Mouse (Mus musculus): Measurements from ENCODE around the gene Acnat1. TPM values are rescaled to one million over a fixed set of nuclear protein-coding genes. Genes with fewer than 3 reads are reported as not detected.
"Not testable (repeated sequence)": the region's sequence is repeated elsewhere in the genome, so short reads cannot be mapped to it uniquely, and the experiment has no call there.

Acnat1 gene
- not detected for total RNA-seq (2021)

GRCm38 (mm10) chr4:49473435-49474100 is at the start of gene Acnat1:
Acnat1 (minus strand) TSS chr4:49473912.
- intact Hi-C loops (cut with DNase I), result no loop called here
- DNase-seq (ENCODE audit: low spot score in 2 of 2), result no peak

- DNase-seq (ENCODE audit: low spot score in 2 of 2), result peak; percentile 89
- intact Hi-C loops (cut with DNase I), result no loop called here
Measured at GRCm38 (mm10) chr4:49522576-49522975, 48.9 kb upstream of the Acnat1 start.

GRCm38 (mm10) chr4:49521346-49521745 is 47.6 kb upstream of the Acnat1 start:
- no peak for DNase-seq (ENCODE audit: low spot score in 2 of 2)
- intact Hi-C loops (cut with DNase I), result loop anchor here (2.0 kb wide), 1 partner anchor 109 kb away; no protein-coding TSS in a partner anchor

DNA sequence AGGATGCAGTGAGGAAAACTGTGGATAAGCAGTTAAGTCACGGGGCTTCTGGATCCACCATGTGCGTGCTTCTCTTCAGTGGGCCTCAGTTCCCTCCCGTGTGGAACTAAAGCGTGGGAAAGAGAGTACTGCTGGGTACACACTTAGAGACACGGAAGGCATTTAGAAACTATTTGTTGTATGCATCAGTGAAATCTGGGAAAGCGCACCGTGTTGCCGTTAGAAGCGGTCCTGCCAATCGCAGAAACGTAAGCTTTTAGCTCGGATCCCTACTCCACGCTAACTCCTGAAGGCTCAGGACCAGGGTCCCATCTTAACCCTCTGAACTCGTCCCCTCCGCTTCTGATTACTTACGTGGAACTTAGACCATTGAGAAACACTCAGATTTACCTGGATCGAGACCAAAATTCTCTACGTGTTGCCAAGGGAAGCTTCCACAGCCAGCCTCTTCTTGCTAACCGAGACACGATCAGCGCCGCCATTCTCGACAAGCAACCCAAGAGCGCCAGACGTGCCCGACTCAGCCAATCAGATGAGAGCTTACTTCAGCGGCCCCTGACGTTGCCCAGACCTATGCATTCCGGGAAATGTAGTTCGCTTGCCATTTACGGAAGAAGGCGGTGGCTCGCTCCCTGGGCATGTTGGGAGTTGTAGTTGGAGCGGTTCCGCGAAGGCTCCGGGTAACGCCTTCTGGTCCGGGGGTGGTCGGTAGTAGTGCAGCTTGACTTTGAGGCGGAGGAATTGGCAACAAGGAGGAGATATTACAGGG is 47.0 kb upstream of the Acnat1 start, which contains the start of the genes Mrpl50 and Zfp189:
Gene Mrpl50 (minus strand): TSS at position 522 of the 769 bp plus-strand sequence.
Gene Zfp189 (plus strand): TSS at position 605 of the 769 bp plus-strand sequence.
- DNase-seq (ENCODE audit: low spot score in 2 of 2), result peak; percentile 95 to 96
- intact Hi-C loops (cut with DNase I), result loop anchor here (2.0 kb wide), 1 partner anchor 110 kb away; no protein-coding TSS in a partner anchor

GRCm38 (mm10) chr4:49519476-49519875 is 45.8 kb upstream of the Acnat1 start:
- DNase-seq (ENCODE audit: low spot score in 2 of 2), result no peak
- intact Hi-C loops (cut with DNase I), result no loop called here

- intact Hi-C loops (cut with DNase I), result no loop called here
- no peak for DNase-seq (ENCODE audit: low spot score in 2 of 2)
Measured at GRCm38 (mm10) chr4:49514441-49514840, 40.7 kb upstream of the Acnat1 start.

DNA sequence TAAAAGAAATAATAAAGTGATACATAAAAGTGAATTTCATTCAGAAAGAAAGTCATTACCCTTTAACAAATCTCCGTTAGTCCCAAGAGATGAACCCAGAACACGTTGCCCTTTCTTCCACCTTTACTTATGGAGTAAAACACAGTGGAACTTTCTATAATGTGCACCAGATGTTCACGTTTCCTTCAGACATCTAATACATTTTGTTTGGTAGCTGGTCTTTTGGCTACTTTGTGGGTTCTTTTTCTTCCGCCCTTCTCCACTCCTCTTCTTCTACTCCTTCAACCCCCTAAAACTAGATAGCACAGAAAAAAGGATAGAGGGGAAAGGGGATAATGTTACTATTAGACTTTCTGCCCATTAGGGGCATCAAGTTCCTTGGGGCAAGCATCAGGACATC is 38.9 kb upstream of the Acnat1 start:
- no peak for DNase-seq (ENCODE audit: low spot score in 2 of 2)
- intact Hi-C loops (cut with DNase I), result no loop called here

GRCm38 (mm10) chr4:49510236-49510835 is 36.6 kb upstream of the Acnat1 start:
- intact Hi-C loops (cut with DNase I); DNase-seq (ENCODE audit: low spot score in 2 of 2): not testable (repeated sequence)

DNA sequence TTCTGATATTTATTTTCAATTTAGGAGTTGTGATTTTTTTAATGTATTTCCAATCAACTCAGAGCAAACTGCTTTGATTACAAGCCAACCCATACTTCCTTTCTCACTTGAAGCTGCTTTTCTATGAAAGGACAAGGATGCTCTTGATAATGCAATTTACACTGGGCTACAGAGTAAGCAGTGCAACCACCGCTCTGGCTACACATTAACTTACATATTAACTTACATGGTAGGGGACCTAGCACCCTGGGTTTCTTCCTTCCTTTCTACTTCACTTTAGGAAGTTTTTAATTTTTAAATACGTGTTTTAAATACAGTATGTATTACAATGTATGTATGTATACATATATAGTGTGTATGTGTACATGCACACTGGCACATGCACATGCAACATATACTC is 35.5 kb upstream of the Acnat1 start:
- DNase-seq (ENCODE audit: low spot score in 2 of 2), result no peak
- intact Hi-C loops (cut with DNase I), result no loop called here

DNA sequence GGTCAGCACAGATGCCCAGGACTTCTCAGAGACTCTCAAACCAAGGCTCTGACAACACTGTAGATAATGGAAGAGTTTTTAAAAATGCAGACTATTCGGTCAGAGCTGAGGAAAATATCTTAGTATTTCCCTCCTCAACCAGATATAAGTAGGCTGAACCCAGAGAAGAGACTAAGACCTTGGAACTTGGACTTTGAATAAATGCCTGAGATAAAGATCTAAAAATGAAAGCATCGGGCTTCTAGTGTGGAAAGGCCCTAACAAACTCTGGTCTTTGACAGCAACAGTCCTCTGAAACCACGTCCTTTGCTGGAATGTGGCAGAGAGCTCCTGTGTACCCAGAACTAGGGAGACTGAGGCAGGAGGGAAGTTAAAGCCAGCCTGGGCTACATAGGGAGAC is 32.7 kb upstream of the Acnat1 start, which contains the start of gene Baat:
Gene Baat (minus strand): TSS at position 172 of the 400 bp plus-strand sequence.
- intact Hi-C loops (cut with DNase I), result no loop called here
- no peak for DNase-seq (ENCODE audit: low spot score in 2 of 2)

DNA sequence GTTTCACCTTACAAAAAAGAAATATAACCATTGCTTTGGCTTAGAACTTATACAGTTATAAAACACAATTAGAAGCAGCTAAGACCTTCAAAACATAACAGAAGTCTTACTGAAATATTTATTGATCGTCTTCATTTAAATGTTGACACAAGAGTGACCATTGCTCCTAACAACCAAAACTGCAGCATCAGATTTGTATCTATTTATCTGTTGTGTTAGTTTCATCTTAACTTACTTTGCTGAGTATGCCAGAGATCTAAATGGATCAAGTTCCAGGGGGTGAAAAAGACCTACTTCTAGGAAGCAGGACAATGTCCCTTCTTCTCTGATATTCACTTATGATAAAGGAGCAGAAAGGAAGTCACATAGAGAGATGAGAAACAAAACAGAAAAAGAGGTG is 29.9 kb upstream of the Acnat1 start:
- no peak for DNase-seq (ENCODE audit: low spot score in 2 of 2)
- intact Hi-C loops (cut with DNase I), result no loop called here

GRCm38 (mm10) chr4:49485934-49486650 is 12.4 kb upstream of the Acnat1 start:
- DNase-seq (ENCODE audit: low spot score in 2 of 2); intact Hi-C loops (cut with DNase I): not testable (repeated sequence)

- DNase-seq (ENCODE audit: low spot score in 2 of 2), result no peak
- intact Hi-C loops (cut with DNase I), result no loop called here
Measured at GRCm38 (mm10) chr4:49485442-49485841, 11.7 kb upstream of the Acnat1 start.

DNA sequence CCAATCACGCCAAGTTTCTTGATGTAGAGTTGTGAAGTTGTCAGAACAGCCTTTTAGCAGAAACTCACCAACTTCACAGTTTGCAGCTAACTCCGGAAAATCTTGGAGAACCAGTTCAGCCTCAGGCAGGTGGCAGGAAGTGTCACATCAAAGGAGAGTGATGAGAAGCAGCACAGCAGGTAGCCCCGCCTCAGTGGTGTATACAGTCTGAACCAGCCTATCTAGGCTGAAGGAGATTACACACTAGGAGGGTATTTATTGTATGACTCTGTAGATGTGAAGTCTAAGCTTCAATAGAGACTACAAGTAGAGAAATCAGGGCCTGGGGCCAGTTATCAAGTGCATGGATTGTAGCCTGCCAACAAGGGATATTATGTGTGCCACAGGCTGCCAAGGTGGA is 7.2 kb upstream of the Acnat1 start:
- intact Hi-C loops (cut with DNase I), result no loop called here
- no peak for DNase-seq (ENCODE audit: low spot score in 2 of 2)

DNA sequence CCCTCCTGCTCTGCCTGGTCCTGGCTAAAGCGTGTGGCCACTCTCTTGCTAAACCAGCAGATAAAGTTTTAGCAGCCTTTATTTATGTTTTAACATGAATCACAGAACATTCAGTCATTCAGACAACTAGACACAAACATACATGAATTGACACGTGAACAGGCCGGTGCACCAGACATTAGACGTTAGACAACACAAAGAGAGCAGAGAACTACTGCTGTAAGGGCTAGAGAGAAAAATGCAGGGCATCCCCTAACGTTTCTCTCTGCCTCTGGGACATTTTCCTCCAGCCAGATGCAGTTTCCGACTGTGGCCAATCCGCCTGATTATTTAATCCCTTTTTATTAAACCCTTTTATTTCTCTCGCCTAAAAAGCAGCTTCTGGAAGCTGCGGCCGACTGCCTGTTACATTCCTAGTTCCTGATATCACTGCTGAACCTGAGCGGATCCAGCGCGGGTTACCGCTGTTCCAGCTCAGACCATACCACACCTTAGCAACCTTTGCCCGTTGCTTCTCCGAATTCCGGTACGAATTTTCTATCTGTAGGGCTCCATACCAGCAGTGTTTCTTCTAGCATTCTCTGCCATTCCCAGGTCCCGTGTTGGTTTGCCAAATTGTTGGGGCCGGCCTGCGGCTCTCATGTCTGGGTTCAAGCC is 6.5 kb upstream of the Acnat1 start:
- DNase-seq (ENCODE audit: low spot score in 2 of 2), result no peak
- intact Hi-C loops (cut with DNase I), result no loop called here

DNA sequence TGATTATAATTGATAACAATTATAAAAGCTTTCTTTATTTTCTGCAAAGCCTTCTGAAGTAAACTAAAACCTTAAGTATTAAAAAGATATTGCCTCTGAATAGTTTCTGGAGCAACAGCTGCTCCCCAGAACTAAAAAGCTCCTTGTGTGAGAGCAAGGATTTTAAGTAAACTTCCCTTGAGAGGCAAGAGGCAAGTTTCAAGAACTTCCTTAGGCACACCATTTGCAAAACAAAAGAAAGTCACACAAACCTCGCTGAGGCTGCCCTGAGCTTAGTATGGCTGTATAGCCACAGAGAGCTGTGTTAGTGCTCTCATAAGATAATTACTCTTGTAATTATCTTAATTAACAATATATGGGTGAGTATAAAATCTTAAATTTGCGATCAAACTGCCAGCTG is 5.3 kb upstream of the Acnat1 start:
- DNase-seq (ENCODE audit: low spot score in 2 of 2); intact Hi-C loops (cut with DNase I): not testable (repeated sequence)

GRCm38 (mm10) chr4:49478118-49478877 is 4.6 kb upstream of the Acnat1 start:
- no peak for DNase-seq (ENCODE audit: low spot score in 2 of 2)
- intact Hi-C loops (cut with DNase I), result no loop called here

- intact Hi-C loops (cut with DNase I), result no loop called here
- no peak for DNase-seq (ENCODE audit: low spot score in 2 of 2)
Measured at GRCm38 (mm10) chr4:49474583-49474982, 871 bp upstream of the Acnat1 start.

Data from left cerebral cortex, postnatal 36 days (tissue).